Mouse (Mus musculus) cerebellum, postnatal 36 days (tissue): ENCODE measurements around the gene Dnaaf5.

ENCODE experiments used
- DNase-seq, 2 experiments: peaks; one replicate each; pipeline ENCODE4 v3.0.0; 2021 to 2022; ENCODE audit warnings: mixed read lengths in 2 of 2

Gene Dnaaf5

DNA sequence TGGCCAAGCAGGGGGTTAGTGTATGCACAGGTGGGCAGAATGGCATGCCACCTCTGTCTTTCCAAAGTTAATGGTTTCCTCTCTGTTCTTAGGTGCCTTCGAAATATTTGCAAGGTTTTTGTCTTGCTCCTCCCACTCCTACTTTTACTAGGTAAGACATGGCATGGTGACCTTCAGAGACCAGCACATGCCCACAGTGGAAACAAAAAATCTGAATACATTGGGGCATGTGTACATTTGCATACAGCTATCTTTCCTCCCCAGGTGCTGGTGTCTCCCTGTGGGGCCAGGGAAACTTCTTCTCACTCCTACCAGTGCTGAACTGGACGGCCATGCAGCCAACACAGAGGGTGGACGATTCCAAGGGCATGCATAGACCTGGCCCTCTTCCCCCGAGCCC is 84.4 kb downstream of the Dnaaf5 start:
- no peak for DNase-seq
